Comparison of ENCODE assay signal across 16 mouse cellular contexts in the genomic region with DNA sequence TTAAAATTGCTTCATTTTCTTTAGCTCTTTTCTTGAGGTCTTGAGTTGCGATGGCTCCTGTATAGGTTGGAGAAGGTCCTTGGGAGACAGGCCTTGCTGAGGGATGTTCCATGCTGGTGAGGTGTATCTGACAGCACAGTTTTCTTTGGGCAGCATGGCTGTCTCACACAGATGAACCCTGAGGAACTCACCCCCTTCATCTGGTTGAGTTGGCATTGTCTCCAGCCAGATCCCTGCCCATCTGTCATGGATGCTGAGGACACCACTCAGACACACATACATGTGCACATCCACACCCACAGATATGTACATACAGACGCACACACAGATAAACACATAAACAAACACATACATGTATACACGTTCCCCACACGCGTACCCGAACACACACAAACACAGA.
"Had no signal": no experiment of that assay in that cellular context is flagged by ENCODE, and none has a peak within 500 bp of the region (broad histone marks: within the 10 kb centered on the region; RNA-seq: fewer than 3 reads in every experiment).

No protein-coding gene starts in this region.

- DNase-seq: heart, postnatal 10 days; heart, postnatal 14 days; heart, postnatal 36 days; heart, postnatal 4 days; kidney, adult 11 months; kidney, adult 18-20 months; kidney, adult 2 months; kidney, adult 8-10 months; kidney, adult 9 months; kidney, postnatal 10 days; kidney, postnatal 14 days; kidney, postnatal 25 days; kidney, postnatal 36 days; kidney, postnatal 4 days; layer of hippocampus, adult 9-11 months; layer of hippocampus, postnatal 36 days had no signal
